Mouse (Mus musculus): ENCODE data around the gene Stk19. TPM values are rescaled to one million over a fixed set of nuclear protein-coding genes. Genes with fewer than 3 reads are reported as not detected.
A peak's percentile ranks its signal among the peaks of the same experiment; 100 is the strongest.
"Not testable (repeated sequence)": the region's sequence is repeated elsewhere in the genome, so short reads cannot be mapped to it uniquely, and the experiment has no call there.

The Stk19 gene
- polyA plus RNA-seq, 1 experiment from 2014 or later: 27.1 TPM

- not testable (repeated sequence) for H3K4me1 ChIP-seq (replicated peaks; ENCODE audit: control insufficient read depth, insufficient read depth, low read length); H3K9ac ChIP-seq (ENCODE audit: low read depth, low read length); DNase-seq (ENCODE audit: low spot score); H3K27ac ChIP-seq (ENCODE audit: low read depth, low read length); H3K27me3 ChIP-seq (replicated peaks; ENCODE audit: control insufficient read depth, insufficient read depth, low read length); H3K36me3 ChIP-seq (ENCODE audit: control insufficient read depth, insufficient read depth, low read length); ATAC-seq (replicated peaks; ENCODE audit: low FRiP score); H3K4me2 ChIP-seq; H3K9me3 ChIP-seq (ENCODE audit: control insufficient read depth, low read length); H3K4me3 ChIP-seq (ENCODE audit: low read depth, low read length)
- 77% methylated on average over 10 of the region's 10 CpGs for WGBS
Observed at GRCm38 (mm10) chr17:34797211-34797995, 39.3 kb downstream of the Stk19 start.

DNA sequence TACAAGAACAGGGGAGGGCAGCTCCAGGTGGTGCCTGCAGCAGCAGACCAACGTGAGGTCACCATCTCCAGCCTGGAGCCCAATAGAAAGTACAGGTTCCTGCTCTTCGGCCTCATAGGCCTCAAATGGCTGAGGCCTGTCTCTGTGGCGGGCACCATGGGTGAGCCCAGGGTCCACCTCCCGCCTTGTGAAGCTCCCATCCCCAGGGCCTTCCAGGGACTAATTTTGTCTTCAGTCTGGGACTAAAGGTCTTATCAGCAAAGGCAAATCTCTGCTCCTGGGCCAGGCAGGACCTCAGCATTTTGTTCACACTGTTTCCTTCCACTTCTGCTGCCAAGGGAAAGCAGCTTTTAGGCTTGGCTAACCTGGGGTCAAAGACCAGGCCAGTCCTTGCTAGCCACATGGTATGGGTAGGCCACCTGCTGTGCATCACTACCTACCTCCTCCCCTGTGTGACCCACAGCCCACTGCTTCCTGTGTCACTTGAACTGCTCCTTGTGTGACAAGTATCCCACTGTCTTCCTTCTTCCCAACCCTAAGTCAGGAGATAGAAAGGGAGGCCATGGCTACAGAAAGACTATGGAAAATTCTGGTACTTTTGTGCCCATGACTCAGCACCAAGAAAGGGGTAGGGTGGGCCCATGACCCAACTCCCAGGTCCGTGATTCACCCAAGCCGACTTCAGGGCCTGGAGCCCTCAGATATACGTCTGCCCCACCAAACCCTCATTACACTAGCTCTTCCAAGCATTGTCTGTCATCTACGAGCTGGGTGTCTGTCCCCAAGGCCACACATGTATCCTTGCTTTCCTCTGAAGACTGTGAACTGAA, 40.2 kb downstream of the Stk19 start:
- DNase-seq (ENCODE audit: low spot score) (no peak), ATAC-seq (replicated peaks; ENCODE audit: low FRiP score) (no peak)
- WGBS: 73% methylated on average over 8 of the region's 8 CpGs
- no peak overlapping the region for H3K4me3 ChIP-seq (ENCODE audit: low read depth, low read length)
- no peaks in the 10 kb centered on the region for H3K27me3 ChIP-seq (replicated peaks; ENCODE audit: control insufficient read depth, insufficient read depth, low read length)
- no peaks in the 10 kb centered on the region for H3K36me3 ChIP-seq (ENCODE audit: control insufficient read depth, insufficient read depth, low read length)
- no peak overlapping the region for H3K27ac ChIP-seq (ENCODE audit: low read depth, low read length)
- no peaks in the 10 kb centered on the region for H3K4me1 ChIP-seq (replicated peaks; ENCODE audit: control insufficient read depth, insufficient read depth, low read length)
- no peak overlapping the region for H3K9ac ChIP-seq (ENCODE audit: low read depth, low read length)
- H3K9me3 ChIP-seq (ENCODE audit: control insufficient read depth, low read length): no peaks in the 10 kb centered on the region
- H3K4me2 ChIP-seq: no peak overlapping the region

- Histone ChIP-seq H3K27ac (ENCODE audit: low read depth, low read length) (no peak overlapping the region), H3K4me2 (no peak overlapping the region), H3K4me1 (replicated peaks; ENCODE audit: control insufficient read depth, insufficient read depth, low read length) (no peaks in the 10 kb centered on the region), H3K36me3 (ENCODE audit: control insufficient read depth, insufficient read depth, low read length) (no peaks in the 10 kb centered on the region), H3K9ac (ENCODE audit: low read depth, low read length) (no peak overlapping the region), H3K27me3 (replicated peaks; ENCODE audit: control insufficient read depth, insufficient read depth, low read length) (no peaks in the 10 kb centered on the region), H3K9me3 (ENCODE audit: control insufficient read depth, low read length) (no peaks in the 10 kb centered on the region), H3K4me3 (ENCODE audit: low read depth, low read length) (no peak overlapping the region)
- DNase-seq (ENCODE audit: low spot score) (no peak), ATAC-seq (replicated peaks; ENCODE audit: low FRiP score) (no peak)
- WGBS: 62% methylated on average over 9 of the region's 9 CpGs
Observed at GRCm38 (mm10) chr17:34795633-34796032, 41.1 kb downstream of the Stk19 start.

DNA sequence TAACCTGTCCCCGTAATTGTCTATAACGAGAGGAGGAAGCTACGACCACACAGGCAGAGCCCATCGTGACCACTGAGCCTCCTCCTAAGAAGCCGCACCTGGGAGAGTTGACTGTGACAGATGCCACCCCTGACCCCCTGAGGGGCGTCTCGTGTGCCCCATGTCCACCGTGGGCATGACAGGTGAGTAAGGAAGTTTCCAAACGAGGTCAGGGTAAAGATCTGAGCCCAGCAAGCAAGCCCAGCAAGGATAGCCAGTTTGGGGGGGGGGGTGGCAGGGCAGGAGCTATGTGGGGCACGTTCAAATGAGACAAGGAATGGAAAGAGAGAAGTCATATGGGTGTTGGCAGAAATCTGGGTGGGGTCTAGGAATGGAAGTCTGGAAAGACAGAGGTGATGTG, 41.7 kb downstream of the Stk19 start:
- ATAC-seq (replicated peaks; ENCODE audit: low FRiP score): no peak
- WGBS: 81% methylated on average over 10 of the region's 10 CpGs
- DNase-seq (ENCODE audit: low spot score): no peak

DNA sequence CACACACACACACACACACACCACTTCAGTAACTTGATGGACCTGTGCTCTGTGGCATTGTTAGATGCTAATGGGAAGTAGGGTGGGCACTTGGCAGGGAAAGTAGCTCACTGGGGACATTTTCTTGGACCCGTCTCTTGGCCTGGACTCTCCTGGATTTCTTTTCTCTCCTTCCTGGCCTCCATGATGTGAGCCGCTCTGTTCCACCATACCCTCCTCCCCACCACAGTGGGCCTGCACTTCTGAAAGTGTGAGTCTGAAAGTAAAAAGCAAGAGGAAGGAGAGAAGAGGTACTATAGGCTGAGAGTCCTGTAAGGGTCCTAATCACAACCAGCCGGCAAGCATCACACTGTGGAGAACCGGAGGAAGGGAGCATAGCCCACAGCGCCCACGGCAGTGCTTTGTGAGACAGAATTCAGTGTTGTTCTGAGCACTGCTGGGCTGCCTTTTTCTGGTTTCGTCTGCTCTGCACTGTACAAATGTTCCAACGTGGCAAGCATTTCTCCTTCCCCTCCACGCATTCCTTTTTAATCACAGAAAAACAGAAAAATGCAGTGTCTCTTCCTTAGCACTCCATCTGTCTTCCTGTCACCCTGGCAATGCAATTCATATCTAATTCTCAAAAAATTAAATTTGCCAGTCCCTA, 58.9 kb downstream of the Stk19 start:
- H3K36me3 ChIP-seq (ENCODE audit: control insufficient read depth, insufficient read depth, low read length): no peaks in the 10 kb centered on the region
- DNase-seq (ENCODE audit: low spot score) (no peak), ATAC-seq (replicated peaks; ENCODE audit: low FRiP score) (no peak)
- H3K4me1 ChIP-seq (replicated peaks; ENCODE audit: control insufficient read depth, insufficient read depth, low read length): no peaks in the 10 kb centered on the region
- 73% methylated on average over 9 of the region's 9 CpGs for WGBS
- 0 out of 2 replicates have a peak, but pooled peaks cover 3% of the 10 kb centered on the region for H3K9me3 ChIP-seq (ENCODE audit: control insufficient read depth, low read length)
- H3K9ac ChIP-seq (ENCODE audit: low read depth, low read length): no peak overlapping the region
- no peak overlapping the region for H3K4me2 ChIP-seq
- no peak overlapping the region for H3K4me3 ChIP-seq (ENCODE audit: low read depth, low read length)
- no peaks in the 10 kb centered on the region for H3K27me3 ChIP-seq (replicated peaks; ENCODE audit: control insufficient read depth, insufficient read depth, low read length)
- no peak overlapping the region for H3K27ac ChIP-seq (ENCODE audit: low read depth, low read length)

More for the DNA sequence above, 41.7 kb downstream of the Stk19 start:
- Histone ChIP-seq H3K27ac (ENCODE audit: low read depth, low read length) (no peak overlapping the region), H3K27me3 (replicated peaks; ENCODE audit: control insufficient read depth, insufficient read depth, low read length) (no peaks in the 10 kb centered on the region), H3K4me2 (no peak overlapping the region), H3K9ac (ENCODE audit: low read depth, low read length) (no peak overlapping the region), H3K4me3 (ENCODE audit: low read depth, low read length) (no peak overlapping the region), H3K9me3 (ENCODE audit: control insufficient read depth, low read length) (no peaks in the 10 kb centered on the region), H3K4me1 (replicated peaks; ENCODE audit: control insufficient read depth, insufficient read depth, low read length) (no peaks in the 10 kb centered on the region), H3K36me3 (ENCODE audit: control insufficient read depth, insufficient read depth, low read length) (no peaks in the 10 kb centered on the region)

Small RNA genes within 50 kb of the gene (microRNA-seq; reads per million reads assigned to microRNA genes)
- gene Mir6970 (ENCODE audit: borderline number of aligned reads): not detected
- 3.5 reads per million, percentile 4 among the genes with 10 or more reads in this experiment for gene Mir6971 (ENCODE audit: borderline number of aligned reads)
- gene Mir6972 (ENCODE audit: borderline number of aligned reads): not detected

Other genes starting within 250 kb of the Stk19 start
- 18.5 and 19.8 TPM in 2 replicates for gene Gpsm3, start 247.1 kb downstream of the Stk19 start, polyA plus RNA-seq (2014; fragmentation: Nextera tagmentation; extraction: Ambion mirVana)
- gene Pbx2, start 245.7 kb downstream of the Stk19 start, polyA plus RNA-seq (2014; fragmentation: Nextera tagmentation; extraction: Ambion mirVana): 10.4 and 11.4 TPM in 2 replicates
- gene Ager, start 239.1 kb downstream of the Stk19 start, polyA plus RNA-seq (2014; fragmentation: Nextera tagmentation; extraction: Ambion mirVana): 1.3 and 1.7 TPM in 2 replicates
- gene Rnf5, start 233.3 kb downstream of the Stk19 start, polyA plus RNA-seq (2014; fragmentation: Nextera tagmentation; extraction: Ambion mirVana): 109 TPM in 2 replicates
- gene Agpat1, start 232.7 kb downstream of the Stk19 start, polyA plus RNA-seq (2014; fragmentation: Nextera tagmentation; extraction: Ambion mirVana): 57.2 and 64.8 TPM in 2 replicates
- gene Egfl8, start 221.0 kb downstream of the Stk19 start, polyA plus RNA-seq (2014; fragmentation: Nextera tagmentation; extraction: Ambion mirVana): 1.2 and 1.6 TPM in 2 replicates
- 23.1 and 25.8 TPM in 2 replicates for gene Ppt2, start 208.4 kb downstream of the Stk19 start, polyA plus RNA-seq (2014; fragmentation: Nextera tagmentation; extraction: Ambion mirVana)
- gene Prrt1, start 207.4 kb downstream of the Stk19 start, polyA plus RNA-seq (2014; fragmentation: Nextera tagmentation; extraction: Ambion mirVana): not detected in 2 replicates
- gene Fkbpl, start 192.2 kb downstream of the Stk19 start, polyA plus RNA-seq (2014; fragmentation: Nextera tagmentation; extraction: Ambion mirVana): 9.5 and 9.7 TPM in 2 replicates
- 39.9 and 48.5 TPM in 2 replicates for gene Atf6b, start 189.8 kb downstream of the Stk19 start, polyA plus RNA-seq (2014; fragmentation: Nextera tagmentation; extraction: Ambion mirVana)
- 0.10 TPM in 1 of 2 replicates, not detected in the other for gene Tnxb, start 166.4 kb downstream of the Stk19 start, polyA plus RNA-seq (2014; fragmentation: Nextera tagmentation; extraction: Ambion mirVana)
- gene C4b, start 93.1 kb downstream of the Stk19 start, polyA plus RNA-seq (2014; fragmentation: Nextera tagmentation; extraction: Ambion mirVana): 0.13 and 0.23 TPM in 2 replicates
- gene Cyp21a1, start 32.4 kb downstream of the Stk19 start, polyA plus RNA-seq (2014; fragmentation: Nextera tagmentation; extraction: Ambion mirVana): not detected in 2 replicates
- gene Dxo, start 74 bp upstream of the Stk19 start, polyA plus RNA-seq (2014; fragmentation: Nextera tagmentation; extraction: Ambion mirVana): 55.4 and 56.3 TPM in 2 replicates
- 43.7 and 44.8 TPM in 2 replicates for gene Skiv2l, start 13.3 kb upstream of the Stk19 start, polyA plus RNA-seq (2014; fragmentation: Nextera tagmentation; extraction: Ambion mirVana)
- 108 and 114 TPM in 2 replicates for gene Nelfe, start 13.4 kb upstream of the Stk19 start, polyA plus RNA-seq (2014; fragmentation: Nextera tagmentation; extraction: Ambion mirVana)
- 67.6 and 74.9 TPM in 2 replicates for gene Cfb, start 25.6 kb upstream of the Stk19 start, polyA plus RNA-seq (2014; fragmentation: Nextera tagmentation; extraction: Ambion mirVana)
- 0.45 and 0.86 TPM in 2 replicates for gene Zbtb12, start 42.5 kb upstream of the Stk19 start, polyA plus RNA-seq (2014; fragmentation: Nextera tagmentation; extraction: Ambion mirVana)
- gene Gm20547, start 45.1 kb upstream of the Stk19 start, polyA plus RNA-seq (2014; fragmentation: Nextera tagmentation; extraction: Ambion mirVana): 0.09 TPM in 1 of 2 replicates, not detected in the other
- 8.1 and 9.0 TPM in 2 replicates for gene C2, start 61.3 kb upstream of the Stk19 start, polyA plus RNA-seq (2014; fragmentation: Nextera tagmentation; extraction: Ambion mirVana)
- gene Ehmt2, start 61.5 kb upstream of the Stk19 start, polyA plus RNA-seq (2014; fragmentation: Nextera tagmentation; extraction: Ambion mirVana): 43.6 and 50.9 TPM in 2 replicates
- 0.97 and 1.3 TPM in 2 replicates for gene Slc44a4, start 77.5 kb upstream of the Stk19 start, polyA plus RNA-seq (2014; fragmentation: Nextera tagmentation; extraction: Ambion mirVana)
- 24.4 and 26.4 TPM in 2 replicates for gene Neu1, start 94.3 kb upstream of the Stk19 start, polyA plus RNA-seq (2014; fragmentation: Nextera tagmentation; extraction: Ambion mirVana)
- gene Hspa1b, start 122.3 kb upstream of the Stk19 start, polyA plus RNA-seq (2014; fragmentation: Nextera tagmentation; extraction: Ambion mirVana): 0.14 and 0.41 TPM in 2 replicates
- gene Gm20481, start 133.0 kb upstream of the Stk19 start, polyA plus RNA-seq (2014; fragmentation: Nextera tagmentation; extraction: Ambion mirVana): not detected in 2 replicates
- 4.7 and 5.7 TPM in 2 replicates for gene Hspa1a, start 135.2 kb upstream of the Stk19 start, polyA plus RNA-seq (2014; fragmentation: Nextera tagmentation; extraction: Ambion mirVana)
- gene Hspa1l, start 135.8 kb upstream of the Stk19 start, polyA plus RNA-seq (2014; fragmentation: Nextera tagmentation; extraction: Ambion mirVana): 0.66 and 1.5 TPM in 2 replicates
- 304 and 315 TPM in 2 replicates for gene Lsm2, start 144.9 kb upstream of the Stk19 start, polyA plus RNA-seq (2014; fragmentation: Nextera tagmentation; extraction: Ambion mirVana)
- gene Vars, start 164.0 kb upstream of the Stk19 start, polyA plus RNA-seq (2014; fragmentation: Nextera tagmentation; extraction: Ambion mirVana): 234 and 245 TPM in 2 replicates
- gene Vwa7, start 179.6 kb upstream of the Stk19 start, polyA plus RNA-seq (2014; fragmentation: Nextera tagmentation; extraction: Ambion mirVana): 0.16 TPM in 2 replicates
- gene Sapcd1, start 191.1 kb upstream of the Stk19 start, polyA plus RNA-seq (2014; fragmentation: Nextera tagmentation; extraction: Ambion mirVana): 6.9 and 8.5 TPM in 2 replicates
- 3.8 and 4.7 TPM in 2 replicates for gene Msh5, start 209.8 kb upstream of the Stk19 start, polyA plus RNA-seq (2014; fragmentation: Nextera tagmentation; extraction: Ambion mirVana)
- 118 and 134 TPM in 2 replicates for gene Clic1, start 213.0 kb upstream of the Stk19 start, polyA plus RNA-seq (2014; fragmentation: Nextera tagmentation; extraction: Ambion mirVana)
- 124 and 132 TPM in 2 replicates for gene Ddah2, start 222.1 kb upstream of the Stk19 start, polyA plus RNA-seq (2014; fragmentation: Nextera tagmentation; extraction: Ambion mirVana)
- 0.34 and 1.8 TPM in 2 replicates for gene Ly6g6c, start 228.4 kb upstream of the Stk19 start, polyA plus RNA-seq (2014; fragmentation: Nextera tagmentation; extraction: Ambion mirVana)
- gene Mpig6b, start 229.2 kb upstream of the Stk19 start, polyA plus RNA-seq (2014; fragmentation: Nextera tagmentation; extraction: Ambion mirVana): 8.4 and 11.2 TPM in 2 replicates
- 0.57 TPM in 1 of 2 replicates, not detected in the other for gene Ly6g6e, start 240.0 kb upstream of the Stk19 start, polyA plus RNA-seq (2014; fragmentation: Nextera tagmentation; extraction: Ambion mirVana)
- 0.44 and 0.78 TPM in 2 replicates for gene Ly6g6d, start 241.1 kb upstream of the Stk19 start, polyA plus RNA-seq (2014; fragmentation: Nextera tagmentation; extraction: Ambion mirVana)
- gene Ly6g6f, start 248.7 kb upstream of the Stk19 start, polyA plus RNA-seq (2014; fragmentation: Nextera tagmentation; extraction: Ambion mirVana): 12.8 and 13.5 TPM in 2 replicates

Data from liver, embryonic 11.5 days (tissue).